17 mouse cellular contexts compared by ENCODE assay signal in genomic region chr16:93789971-93790755, GRCm38 (mm10). TPM values are rescaled to one million over a fixed set of nuclear protein-coding genes. Genes with fewer than 3 reads are reported as not detected.
DNase-seq lines count a peak whose midpoint lies in the region; ATAC-seq and TF ChIP-seq lines count a peak whose summit lies in the region.
"Had no signal": no experiment of that assay in that cellular context is flagged by ENCODE, and none has a peak within 500 bp of the region (broad histone marks: within the 10 kb centered on the region; RNA-seq: fewer than 3 reads in every experiment).

No protein-coding gene starts in this region.

- no peak overlapping the region for H3K4me2 ChIP-seq in hindbrain, embryonic 13.5 days
- H3K4me2 ChIP-seq in hindbrain, embryonic 16.5 days (ENCODE audit: low read length), result no peak overlapping the region
- H3K4me2 ChIP-seq in neural tube, embryonic 13.5 days, result no peak overlapping the region
- H3K4me2 ChIP-seq in neural tube, embryonic 15.5 days, result no peak overlapping the region
- no peak overlapping the region for H3K4me2 ChIP-seq in midbrain, embryonic 15.5 days
- H3K4me2 ChIP-seq: limb, embryonic 15.5 days; neural tube, embryonic 12.5 days had no signal

- TF ChIP-seq CTCF in bone marrow, adult 2 months (IDR thresholded peaks at IDR 0.05; ENCODE audit: control insufficient read depth, insufficient read depth, low read length), result no peak

- no peak overlapping the region for H3K9ac ChIP-seq in hindbrain, embryonic 13.5 days
- no peak overlapping the region for H3K9ac ChIP-seq in hindbrain, embryonic 16.5 days (ENCODE audit: low read depth, low read length)
- H3K9ac ChIP-seq in neural tube, embryonic 13.5 days, result no peak overlapping the region
- H3K9ac ChIP-seq in neural tube, embryonic 15.5 days (replicated peaks), result no peak overlapping the region
- no peak overlapping the region for H3K9ac ChIP-seq in midbrain, embryonic 15.5 days
- H3K9ac ChIP-seq: limb, embryonic 15.5 days; neural tube, embryonic 12.5 days had no signal

- no peaks in the 10 kb centered on the region for H3K27me3 ChIP-seq in hindbrain, embryonic 13.5 days
- no peaks in the 10 kb centered on the region for H3K27me3 ChIP-seq in hindbrain, embryonic 16.5 days (replicated peaks; ENCODE audit: control insufficient read depth, insufficient read depth, low read length)
- no peaks in the 10 kb centered on the region for H3K27me3 ChIP-seq in neural tube, embryonic 13.5 days
- no peaks in the 10 kb centered on the region for H3K27me3 ChIP-seq in neural tube, embryonic 15.5 days (replicated peaks)
- no peaks in the 10 kb centered on the region for H3K27me3 ChIP-seq in midbrain, embryonic 15.5 days (replicated peaks)
- H3K27me3 ChIP-seq: limb, embryonic 15.5 days; neural tube, embryonic 12.5 days had no signal

- no peak overlapping the region for H3K4me3 ChIP-seq in hindbrain, embryonic 13.5 days
- no peak overlapping the region for H3K4me3 ChIP-seq in hindbrain, embryonic 16.5 days (ENCODE audit: low read length)
- no peak overlapping the region for H3K4me3 ChIP-seq in neural tube, embryonic 13.5 days
- H3K4me3 ChIP-seq in neural tube, embryonic 15.5 days (replicated peaks), result no peak overlapping the region
- no peak overlapping the region for H3K4me3 ChIP-seq in bone marrow, adult 2 months (replicated peaks; ENCODE audit: control insufficient read depth, low read depth, low read length)
- H3K4me3 ChIP-seq in midbrain, embryonic 15.5 days, result no peak overlapping the region
- H3K4me3 ChIP-seq: limb, embryonic 15.5 days; neural tube, embryonic 12.5 days had no signal

- no peak for DNase-seq in heart, adult 11 months
- no peak for DNase-seq in layer of hippocampus, postnatal 14 days (ENCODE audit: low spot score in 2 of 2)
- DNase-seq: adrenal gland, adult 8-10 months; B cell, adult 2 months; cerebellum, adult 9-11 months; heart, adult 18-20 months; lung, postnatal 10 days; thymus, adult 2 months had no signal

- H3K36me3 ChIP-seq in hindbrain, embryonic 13.5 days, result peaks cover 29% of the 10 kb centered on the region
- peaks cover 15% of the 10 kb centered on the region for H3K36me3 ChIP-seq in hindbrain, embryonic 16.5 days (ENCODE audit: control insufficient read depth, insufficient read depth, low read length)
- H3K36me3 ChIP-seq in neural tube, embryonic 13.5 days, result peaks cover 15% of the 10 kb centered on the region; the same call in 1 of the 2 replicates
- peaks cover 21% of the 10 kb centered on the region; the same call in 1 of the 2 replicates for H3K36me3 ChIP-seq in neural tube, embryonic 15.5 days
- H3K36me3 ChIP-seq in midbrain, embryonic 15.5 days (replicated peaks), result peaks cover 11% of the 10 kb centered on the region
- H3K36me3 ChIP-seq: neural tube, embryonic 12.5 days had no signal

- TF ChIP-seq POLR2A in bone marrow, adult 2 months (IDR thresholded peaks at IDR 0.05; ENCODE audit: borderline replicate concordance, control insufficient read depth, low read depth, low read length), result no peak

- peak overlapping the region; percentile 67 for H3K27ac ChIP-seq in hindbrain, embryonic 13.5 days
- no peak overlapping the region for H3K27ac ChIP-seq in hindbrain, embryonic 16.5 days (ENCODE audit: low read depth, low read length)
- 0 out of 2 replicates have a peak overlapping the region, but pooled peaks have one; percentile 11 for H3K27ac ChIP-seq in neural tube, embryonic 13.5 days (replicated peaks)
- no peak overlapping the region for H3K27ac ChIP-seq in neural tube, embryonic 15.5 days (replicated peaks)
- H3K27ac ChIP-seq in bone marrow, adult 2 months (ENCODE audit: control insufficient read depth, insufficient read depth, low read depth, low read length, poor library complexity), result peak overlapping the region; percentile 17; the same call in 1 of the 2 replicates
- H3K27ac ChIP-seq in midbrain, embryonic 15.5 days, result 0 out of 2 replicates have a peak overlapping the region, but pooled peaks have one; percentile 56
- H3K27ac ChIP-seq: limb, embryonic 15.5 days; neural tube, embryonic 12.5 days had no signal

- 28% methylated on average over 5 of the region's 5 CpGs for WGBS in hindbrain, embryonic 13.5 days
- 28% methylated on average over 5 of the region's 5 CpGs for WGBS in hindbrain, embryonic 16.5 days
- 31% methylated on average over 5 of the region's 5 CpGs for WGBS in neural tube, embryonic 13.5 days
- 31% methylated on average over 5 of the region's 5 CpGs for WGBS in neural tube, embryonic 15.5 days
- 76% methylated on average over 5 of the region's 5 CpGs for WGBS in bone marrow, adult 2 months
- 29% methylated on average over 5 of the region's 5 CpGs for WGBS in midbrain, embryonic 15.5 days

- H3K9me3 ChIP-seq in hindbrain, embryonic 13.5 days, result no peaks in the 10 kb centered on the region
- H3K9me3 ChIP-seq in hindbrain, embryonic 16.5 days (ENCODE audit: control insufficient read depth, low read length), result no peaks in the 10 kb centered on the region
- H3K9me3 ChIP-seq in neural tube, embryonic 13.5 days, result no peaks in the 10 kb centered on the region
- no peaks in the 10 kb centered on the region for H3K9me3 ChIP-seq in neural tube, embryonic 15.5 days (replicated peaks)
- no peaks in the 10 kb centered on the region for H3K9me3 ChIP-seq in midbrain, embryonic 15.5 days
- H3K9me3 ChIP-seq: limb, embryonic 15.5 days; neural tube, embryonic 12.5 days had no signal

- ATAC-seq in hindbrain, embryonic 13.5 days (ENCODE audit: low FRiP score), result no peak
- ATAC-seq in hindbrain, embryonic 16.5 days, result no peak
- no peak for ATAC-seq in neural tube, embryonic 13.5 days (ENCODE audit: low read depth)
- no peak for ATAC-seq in neural tube, embryonic 15.5 days (ENCODE audit: low FRiP score)
- 0 out of 2 replicates have a peak, but pooled peaks have one; percentile 27 for ATAC-seq in midbrain, embryonic 15.5 days (replicated peaks)
- ATAC-seq: intestine, embryonic 16.5 days had no signal

- H3K4me1 ChIP-seq in hindbrain, embryonic 13.5 days (replicated peaks), result peaks cover 12% of the 10 kb centered on the region
- no peaks in the 10 kb centered on the region for H3K4me1 ChIP-seq in hindbrain, embryonic 16.5 days (ENCODE audit: control insufficient read depth, insufficient read depth, low read depth, low read length)
- H3K4me1 ChIP-seq in neural tube, embryonic 13.5 days (replicated peaks), result peaks cover 8% of the 10 kb centered on the region
- H3K4me1 ChIP-seq in neural tube, embryonic 15.5 days, result no peaks in the 10 kb centered on the region
- peaks cover 4% of the 10 kb centered on the region; the same call in 1 of the 2 replicates for H3K4me1 ChIP-seq in bone marrow, adult 2 months (ENCODE audit: control insufficient read depth, insufficient read depth, low read length)
- H3K4me1 ChIP-seq in midbrain, embryonic 15.5 days, result no peaks in the 10 kb centered on the region
- H3K4me1 ChIP-seq: neural tube, embryonic 12.5 days had no signal

RNA-seq across cellular contexts. Expression of gene Morc3, which starts 41.8 kb away (rescaled TPM):
- polyA plus RNA-seq in hindbrain, embryonic 13.5 days (2015; fragmentation: Nextera tagmentation; extraction: Ambion mirVana), result 34.2 and 42.4 TPM in 2 replicates
- polyA plus RNA-seq in hindbrain, embryonic 16.5 days (2015; fragmentation: Nextera tagmentation; extraction: Ambion mirVana), result 28.7 and 29.8 TPM in 2 replicates
- polyA plus RNA-seq in neural tube, embryonic 13.5 days (2015; fragmentation: Nextera tagmentation; extraction: Ambion mirVana), result 29.9 and 31.2 TPM in 2 replicates
- 31.9 and 32.1 TPM in 2 replicates for polyA plus RNA-seq in neural tube, embryonic 15.5 days (2015; fragmentation: Nextera tagmentation; extraction: Ambion mirVana)
- polyA plus RNA-seq in bone marrow, adult 2 months (2011; ENCODE audit: insufficient read depth, insufficient read length, low replicate concordance, missing spikeins), result 26.5 and 34.2 TPM in 2 replicates
- 32.8 and 34.1 TPM in 2 replicates for polyA plus RNA-seq in midbrain, embryonic 15.5 days (2015; fragmentation: Nextera tagmentation; extraction: Ambion mirVana)
- 10 to 100 TPM; 32.1 to 36.1 TPM for total RNA-seq in layer of hippocampus, postnatal 14 days (2021)

Comparison
In these comparisons a context has a peak if more than half of its experiments do, and no peak if none do; other contexts are left out.
1. H3K27ac ChIP-seq: peak in hindbrain, embryonic 13.5 days (single experiment), neural tube, embryonic 13.5 days (single experiment), bone marrow, adult 2 months (single experiment) and midbrain, embryonic 15.5 days (single experiment); none in hindbrain, embryonic 16.5 days (single experiment) and neural tube, embryonic 15.5 days (single experiment).